Mouse (Mus musculus): Measurements from ENCODE around the gene Rptor. TPM values are rescaled to one million over a fixed set of nuclear protein-coding genes. Genes with fewer than 3 reads are reported as not detected.

Rptor gene
- polyA plus RNA-seq, 1 experiment, result 35.2 TPM

DNA sequence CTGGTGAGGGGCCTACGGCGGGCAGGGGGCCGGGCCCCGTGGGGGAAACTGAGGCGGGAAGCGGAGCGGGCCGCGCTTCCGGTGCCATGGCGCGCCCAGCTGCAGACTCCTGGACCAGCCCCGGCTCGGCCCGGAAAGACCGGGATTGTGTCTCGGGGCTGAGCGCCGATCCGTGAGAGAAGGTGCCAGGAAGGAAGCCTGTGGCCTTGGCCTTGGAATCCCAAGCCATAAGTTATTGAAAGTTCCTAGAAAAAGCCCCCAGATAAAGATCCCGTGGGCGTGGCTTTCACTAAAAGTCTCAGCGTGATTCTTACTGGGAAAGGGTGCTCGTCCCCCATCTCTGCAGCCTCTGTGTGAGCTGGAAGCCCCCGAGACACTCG lies 311.2 kb downstream of the Rptor start:
- Histone ChIP-seq H3K4me3 (ENCODE audit: insufficient read depth, low read length) (peak overlapping the region; percentile 68), H3K4me1 (ENCODE audit: control insufficient read depth, insufficient read depth, low read length) (peaks cover 5% of the 10 kb centered on the region), H3K27ac (ENCODE audit: insufficient read depth, low read length) (no peak overlapping the region)
- TF ChIP-seq CTCF (IDR thresholded peaks at IDR 0.05; ENCODE audit: extremely low read depth, insufficient read depth, low read length) (no peak), POLR2A (IDR thresholded peaks at IDR 0.05; ENCODE audit: extremely low read depth, insufficient read depth, low read length) (no peak)

DNA sequence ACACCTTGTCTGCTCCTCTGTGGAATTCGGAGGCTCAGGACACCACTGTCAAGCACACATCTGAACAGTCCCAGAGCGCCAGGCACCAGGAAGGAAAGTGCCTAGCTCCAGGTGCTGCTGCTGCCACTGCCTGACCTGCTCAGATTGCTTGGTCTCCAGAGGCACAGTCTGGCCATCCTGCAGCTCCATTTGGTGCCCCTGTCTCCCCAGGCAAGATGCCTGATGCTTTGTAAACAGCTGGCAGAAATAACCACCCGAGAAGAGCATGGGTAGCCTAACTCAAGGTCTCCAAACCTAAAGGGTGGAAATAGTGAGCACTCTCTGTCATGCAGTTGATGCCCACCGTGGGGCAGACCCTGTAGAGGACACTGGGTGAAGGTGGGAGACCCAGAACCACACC lies 311.7 kb downstream of the Rptor start:
- peak overlapping the region; percentile 68 for H3K4me3 ChIP-seq (ENCODE audit: insufficient read depth, low read length)
- no peak overlapping the region for H3K27ac ChIP-seq (ENCODE audit: insufficient read depth, low read length)
- peaks cover 4% of the 10 kb centered on the region; the same call in 1 of the 2 replicates for H3K4me1 ChIP-seq (ENCODE audit: control insufficient read depth, insufficient read depth, low read length)
- TF ChIP-seq CTCF (IDR thresholded peaks at IDR 0.05; ENCODE audit: extremely low read depth, insufficient read depth, low read length) (no peak), POLR2A (IDR thresholded peaks at IDR 0.05; ENCODE audit: extremely low read depth, insufficient read depth, low read length) (no peak)

DNA sequence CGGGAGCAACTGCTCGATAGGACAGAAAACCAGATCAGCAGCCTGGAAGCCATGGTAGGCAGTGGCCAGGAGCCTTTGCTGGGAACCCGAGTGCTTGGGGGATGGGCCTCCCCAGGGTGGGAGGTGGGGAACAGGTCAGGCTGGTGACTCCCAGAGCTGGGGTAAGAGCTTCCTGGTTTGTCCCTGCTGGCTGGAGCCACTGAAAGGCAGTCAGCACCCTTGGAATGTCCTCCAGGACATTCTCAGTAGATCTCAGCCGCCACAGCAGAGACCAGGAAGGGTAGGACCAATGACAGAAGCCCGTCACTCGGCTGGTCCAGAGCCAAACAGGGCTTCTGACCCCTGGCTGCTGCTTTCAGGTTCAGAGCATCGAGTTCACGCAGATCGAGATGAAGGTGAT lies 313.0 kb downstream of the Rptor start:
- Histone ChIP-seq H3K4me3 (ENCODE audit: insufficient read depth, low read length) (no peak overlapping the region), H3K27ac (ENCODE audit: insufficient read depth, low read length) (no peak overlapping the region), H3K4me1 (ENCODE audit: control insufficient read depth, insufficient read depth, low read length) (peaks cover 3% of the 10 kb centered on the region; the same call in 1 of the 2 replicates)
- TF ChIP-seq CTCF (IDR thresholded peaks at IDR 0.05; ENCODE audit: extremely low read depth, insufficient read depth, low read length), result no peak
- TF ChIP-seq POLR2A (IDR thresholded peaks at IDR 0.05; ENCODE audit: extremely low read depth, insufficient read depth, low read length), result no peak

GRCm38 (mm10) chr11:119916102-119916790 lies 313.5 kb downstream of the Rptor start:
- TF ChIP-seq POLR2A (IDR thresholded peaks at IDR 0.05; ENCODE audit: extremely low read depth, insufficient read depth, low read length), result no peak
- TF ChIP-seq CTCF (IDR thresholded peaks at IDR 0.05; ENCODE audit: extremely low read depth, insufficient read depth, low read length), result no peak
- no peak overlapping the region for H3K27ac ChIP-seq (ENCODE audit: insufficient read depth, low read length)
- no peak overlapping the region for H3K4me3 ChIP-seq (ENCODE audit: insufficient read depth, low read length)
- H3K4me1 ChIP-seq (ENCODE audit: control insufficient read depth, insufficient read depth, low read length), result peaks cover 3% of the 10 kb centered on the region; the same call in 1 of the 2 replicates

DNA sequence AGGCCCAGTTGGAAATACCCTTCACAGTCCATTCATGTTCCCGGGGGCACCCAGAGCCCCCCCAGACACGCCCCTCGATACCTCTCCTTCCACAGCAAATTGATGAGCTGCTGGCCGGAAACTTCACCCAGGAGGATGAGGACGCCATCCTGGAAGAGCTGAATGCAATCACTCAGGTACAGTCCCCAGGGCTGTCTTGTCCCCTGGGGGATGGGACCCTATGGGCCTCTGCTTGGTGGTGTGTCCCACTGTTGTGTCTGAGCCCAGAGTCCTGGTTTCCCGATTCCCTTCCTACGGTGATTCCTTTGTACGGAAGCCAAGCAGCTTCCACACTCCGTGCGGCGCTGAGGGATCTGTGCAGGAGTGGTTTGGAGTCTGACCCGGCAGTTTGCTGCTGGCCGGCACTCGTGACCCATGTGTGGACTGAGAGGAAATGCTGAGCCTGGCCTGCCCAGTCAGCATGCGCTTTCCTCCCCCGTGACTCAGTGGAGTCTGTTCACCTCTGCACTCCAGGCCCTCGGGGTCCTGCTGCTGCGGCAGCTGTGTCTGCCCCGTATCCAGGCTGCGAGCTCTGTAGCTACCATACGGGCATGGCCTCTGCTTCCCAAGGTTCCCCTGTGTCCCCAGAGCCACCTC lies 314.2 kb downstream of the Rptor start:
- no peak overlapping the region for H3K4me3 ChIP-seq (ENCODE audit: insufficient read depth, low read length)
- H3K4me1 ChIP-seq (ENCODE audit: control insufficient read depth, insufficient read depth, low read length), result peaks cover 3% of the 10 kb centered on the region; the same call in 1 of the 2 replicates
- H3K27ac ChIP-seq (ENCODE audit: insufficient read depth, low read length), result no peak overlapping the region
- TF ChIP-seq POLR2A (IDR thresholded peaks at IDR 0.05; ENCODE audit: extremely low read depth, insufficient read depth, low read length), result no peak

GRCm38 (mm10) chr11:119918521-119918920 lies 315.8 kb downstream of the Rptor start:
- TF ChIP-seq POLR2A (IDR thresholded peaks at IDR 0.05; ENCODE audit: extremely low read depth, insufficient read depth, low read length) (no peak), CTCF (IDR thresholded peaks at IDR 0.05; ENCODE audit: extremely low read depth, insufficient read depth, low read length) (no peak)
- Histone ChIP-seq H3K4me1 (ENCODE audit: control insufficient read depth, insufficient read depth, low read length) (no peaks in the 10 kb centered on the region; the same call in 1 of the 2 replicates), H3K4me3 (ENCODE audit: insufficient read depth, low read length) (no peak overlapping the region), H3K27ac (ENCODE audit: insufficient read depth, low read length) (no peak overlapping the region)

GRCm38 (mm10) chr11:119919432-119919831 lies 316.7 kb downstream of the Rptor start:
- Histone ChIP-seq H3K4me3 (ENCODE audit: insufficient read depth, low read length) (no peak overlapping the region), H3K4me1 (ENCODE audit: control insufficient read depth, insufficient read depth, low read length) (no peaks in the 10 kb centered on the region; the same call in 1 of the 2 replicates), H3K27ac (ENCODE audit: insufficient read depth, low read length) (no peak overlapping the region)
- no peak for TF ChIP-seq CTCF (IDR thresholded peaks at IDR 0.05; ENCODE audit: extremely low read depth, insufficient read depth, low read length)

DNA sequence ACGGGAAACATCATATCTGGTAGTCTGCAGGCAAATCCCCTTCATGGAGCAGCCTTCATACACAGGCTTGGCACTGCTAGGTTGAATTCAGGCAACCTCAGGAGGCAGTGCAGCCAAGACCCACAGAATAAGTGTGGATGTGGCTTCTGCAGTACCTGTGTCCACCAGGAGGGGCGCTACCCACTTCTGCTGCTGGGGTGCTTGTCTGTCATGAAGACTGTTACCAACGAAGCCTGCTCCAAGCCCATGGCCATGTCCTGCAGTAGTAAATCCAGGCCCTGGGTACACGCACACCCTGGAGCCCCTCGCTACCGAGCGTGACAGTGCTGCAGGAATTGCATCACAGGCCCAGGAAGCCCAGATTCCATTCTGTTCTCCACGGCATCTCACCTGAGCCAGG lies 317.2 kb downstream of the Rptor start:
- Histone ChIP-seq H3K4me1 (ENCODE audit: control insufficient read depth, insufficient read depth, low read length) (no peaks in the 10 kb centered on the region), H3K27ac (ENCODE audit: insufficient read depth, low read length) (no peak overlapping the region), H3K4me3 (ENCODE audit: insufficient read depth, low read length) (no peak overlapping the region)
- TF ChIP-seq POLR2A (IDR thresholded peaks at IDR 0.05; ENCODE audit: extremely low read depth, insufficient read depth, low read length) (no peak), CTCF (IDR thresholded peaks at IDR 0.05; ENCODE audit: extremely low read depth, insufficient read depth, low read length) (peak; percentile 78)

- H3K4me3 ChIP-seq (ENCODE audit: insufficient read depth, low read length), result no peak overlapping the region
- H3K27ac ChIP-seq (ENCODE audit: insufficient read depth, low read length), result no peak overlapping the region
- H3K4me1 ChIP-seq (ENCODE audit: control insufficient read depth, insufficient read depth, low read length), result no peaks in the 10 kb centered on the region
- no peak for TF ChIP-seq POLR2A (IDR thresholded peaks at IDR 0.05; ENCODE audit: extremely low read depth, insufficient read depth, low read length)
- TF ChIP-seq CTCF (IDR thresholded peaks at IDR 0.05; ENCODE audit: extremely low read depth, insufficient read depth, low read length), result no peak
These were observed 318.0 kb downstream of the Rptor start for GRCm38 (mm10) chr11:119920668-119921067.

- TF ChIP-seq CTCF (IDR thresholded peaks at IDR 0.05; ENCODE audit: extremely low read depth, insufficient read depth, low read length) (no peak), POLR2A (IDR thresholded peaks at IDR 0.05; ENCODE audit: extremely low read depth, insufficient read depth, low read length) (no peak)
- no peaks in the 10 kb centered on the region for H3K4me1 ChIP-seq (ENCODE audit: control insufficient read depth, insufficient read depth, low read length)
- H3K27ac ChIP-seq (ENCODE audit: insufficient read depth, low read length), result no peak overlapping the region
- H3K4me3 ChIP-seq (ENCODE audit: insufficient read depth, low read length), result no peak overlapping the region
These were observed 322.5 kb downstream of the Rptor start for GRCm38 (mm10) chr11:119925176-119925575.
